Mouse (Mus musculus): ENCODE data around the gene Plcg2. TPM values are rescaled to one million over a fixed set of nuclear protein-coding genes. Genes with fewer than 3 reads are reported as not detected.

The Plcg2 gene
- polyA plus RNA-seq (2016; fragmentation: Nextera tagmentation; extraction: Ambion mirVana), result 3.5 and 3.8 TPM in 2 replicates

- peaks cover 58% of the 10 kb centered on the region for H3K27me3 ChIP-seq (ENCODE audit: low read depth, poor library complexity, severe bottlenecking)
Observed at GRCm38 (mm10) chr8:117498179-117498914, at the start of gene Plcg2. TSS of gene Plcg2 (plus strand) at chr8:117498291.

GRCm38 (mm10) chr8:117451072-117451471 lies 47.0 kb upstream of the Plcg2 start:
- WGBS, result 86% methylated on average over 9 of the region's 9 CpGs
- H3K27ac ChIP-seq (replicated peaks), result no peak overlapping the region
- H3K36me3 ChIP-seq, result peaks cover 100% of the 10 kb centered on the region
- DNase-seq (ENCODE audit: low spot score), result no peak
- H3K9me3 ChIP-seq (replicated peaks), result no peaks in the 10 kb centered on the region
- no peak overlapping the region for H3K4me3 ChIP-seq
- no peaks in the 10 kb centered on the region for H3K27me3 ChIP-seq (ENCODE audit: low read depth, poor library complexity, severe bottlenecking)
- no peaks in the 10 kb centered on the region for H3K4me1 ChIP-seq

More at GRCm38 (mm10) chr8:117498179-117498914, at the start of gene Plcg2:
- under 1% methylated on average over 62 of the region's 62 CpGs for WGBS
- Histone ChIP-seq H3K4me3 (peak within 1 kb of the TSS; percentile 75), H3K9me3 (replicated peaks) (no peaks in the 10 kb centered on the region), H3K36me3 (no peaks in the 10 kb centered on the region), H3K4me1 (peaks cover 25% of the 10 kb centered on the region), H3K27ac (replicated peaks) (peak within 1 kb of the TSS; percentile 75)
- peak; percentile 53 for DNase-seq (ENCODE audit: low spot score)

GRCm38 (mm10) chr8:117453974-117454373 lies 44.1 kb upstream of the Plcg2 start:
- H3K27me3 ChIP-seq (ENCODE audit: low read depth, poor library complexity, severe bottlenecking), result no peaks in the 10 kb centered on the region
- H3K9me3 ChIP-seq (replicated peaks), result no peaks in the 10 kb centered on the region
- H3K36me3 ChIP-seq, result peaks cover 100% of the 10 kb centered on the region
- no peak overlapping the region for H3K27ac ChIP-seq (replicated peaks)
- 92% methylated on average over 6 of the region's 6 CpGs for WGBS
- no peak overlapping the region for H3K4me3 ChIP-seq
- peaks cover 2% of the 10 kb centered on the region; the same call in 1 of the 2 replicates for H3K4me1 ChIP-seq
- DNase-seq (ENCODE audit: low spot score), result no peak

GRCm38 (mm10) chr8:117454516-117455116 lies 43.5 kb upstream of the Plcg2 start:
- WGBS, result 93% methylated on average over 14 of the region's 14 CpGs

GRCm38 (mm10) chr8:117455701-117456100 lies 42.4 kb upstream of the Plcg2 start:
- Histone ChIP-seq H3K9me3 (replicated peaks) (no peaks in the 10 kb centered on the region), H3K27ac (replicated peaks) (no peak overlapping the region), H3K4me3 (no peak overlapping the region), H3K36me3 (peaks cover 88% of the 10 kb centered on the region), H3K27me3 (ENCODE audit: low read depth, poor library complexity, severe bottlenecking) (no peaks in the 10 kb centered on the region), H3K4me1 (peaks cover 18% of the 10 kb centered on the region)
- 92% methylated on average over 6 of the region's 6 CpGs for WGBS
- no peak for DNase-seq (ENCODE audit: low spot score)

More at GRCm38 (mm10) chr8:117454516-117455116, 43.5 kb upstream of the Plcg2 start:
- no peak overlapping the region for H3K27ac ChIP-seq (replicated peaks)
- peaks cover 99% of the 10 kb centered on the region for H3K36me3 ChIP-seq
- no peak overlapping the region for H3K4me3 ChIP-seq
- DNase-seq (ENCODE audit: low spot score), result no peak
- H3K4me1 ChIP-seq, result peaks cover 9% of the 10 kb centered on the region
- no peaks in the 10 kb centered on the region for H3K27me3 ChIP-seq (ENCODE audit: low read depth, poor library complexity, severe bottlenecking)
- no peaks in the 10 kb centered on the region for H3K9me3 ChIP-seq (replicated peaks)

- DNase-seq (ENCODE audit: low spot score), result no peak
- Histone ChIP-seq H3K4me3 (no peak overlapping the region), H3K4me1 (peaks cover 18% of the 10 kb centered on the region), H3K36me3 (peaks cover 63% of the 10 kb centered on the region), H3K27ac (replicated peaks) (no peak overlapping the region), H3K27me3 (ENCODE audit: low read depth, poor library complexity, severe bottlenecking) (no peaks in the 10 kb centered on the region), H3K9me3 (replicated peaks) (no peaks in the 10 kb centered on the region)
- 68% methylated on average over 3 of the region's 5 CpGs for WGBS
Observed at GRCm38 (mm10) chr8:117458440-117458839, 39.7 kb upstream of the Plcg2 start.

GRCm38 (mm10) chr8:117462701-117463284 lies 35.3 kb upstream of the Plcg2 start:
- Histone ChIP-seq H3K27me3 (ENCODE audit: low read depth, poor library complexity, severe bottlenecking) (no peaks in the 10 kb centered on the region), H3K9me3 (replicated peaks) (no peaks in the 10 kb centered on the region), H3K36me3 (peaks cover 19% of the 10 kb centered on the region), H3K27ac (replicated peaks) (no peak overlapping the region), H3K4me3 (no peak overlapping the region), H3K4me1 (peaks cover 18% of the 10 kb centered on the region)
- DNase-seq (ENCODE audit: low spot score), result no peak
- 89% methylated on average over 11 of the region's 11 CpGs for WGBS

GRCm38 (mm10) chr8:117464525-117464924 lies 33.6 kb upstream of the Plcg2 start:
- WGBS, result 95% methylated on average over 6 of the region's 6 CpGs
- DNase-seq (ENCODE audit: low spot score), result no peak
- Histone ChIP-seq H3K9me3 (replicated peaks) (no peaks in the 10 kb centered on the region), H3K36me3 (peaks cover 2% of the 10 kb centered on the region; the same call in 1 of the 2 replicates), H3K27ac (replicated peaks) (no peak overlapping the region), H3K4me3 (no peak overlapping the region), H3K27me3 (ENCODE audit: low read depth, poor library complexity, severe bottlenecking) (no peaks in the 10 kb centered on the region), H3K4me1 (peaks cover 13% of the 10 kb centered on the region)

GRCm38 (mm10) chr8:117465250-117465649 lies 32.8 kb upstream of the Plcg2 start:
- WGBS, result 56% methylated on average over 5 of the region's 5 CpGs

GRCm38 (mm10) chr8:117467466-117467865 lies 30.6 kb upstream of the Plcg2 start:
- no peak for DNase-seq (ENCODE audit: low spot score)
- no peak overlapping the region for H3K4me3 ChIP-seq
- no peak overlapping the region for H3K27ac ChIP-seq (replicated peaks)
- H3K4me1 ChIP-seq, result peaks cover 16% of the 10 kb centered on the region
- no peaks in the 10 kb centered on the region for H3K9me3 ChIP-seq (replicated peaks)
- no peaks in the 10 kb centered on the region for H3K36me3 ChIP-seq
- no peaks in the 10 kb centered on the region for H3K27me3 ChIP-seq (ENCODE audit: low read depth, poor library complexity, severe bottlenecking)
- WGBS, result 90% methylated on average over 10 of the region's 10 CpGs

More at GRCm38 (mm10) chr8:117465250-117465649, 32.8 kb upstream of the Plcg2 start:
- no peak overlapping the region for H3K4me3 ChIP-seq
- peaks cover 13% of the 10 kb centered on the region for H3K4me1 ChIP-seq
- H3K27ac ChIP-seq (replicated peaks), result no peak overlapping the region
- H3K27me3 ChIP-seq (ENCODE audit: low read depth, poor library complexity, severe bottlenecking), result no peaks in the 10 kb centered on the region
- H3K36me3 ChIP-seq, result peaks cover 2% of the 10 kb centered on the region; the same call in 1 of the 2 replicates
- no peaks in the 10 kb centered on the region for H3K9me3 ChIP-seq (replicated peaks)
- DNase-seq (ENCODE audit: low spot score), result peak; percentile 50

GRCm38 (mm10) chr8:117469431-117470341 lies 28.4 kb upstream of the Plcg2 start:
- no peaks in the 10 kb centered on the region for H3K36me3 ChIP-seq
- DNase-seq (ENCODE audit: low spot score), result no peak
- no peaks in the 10 kb centered on the region for H3K9me3 ChIP-seq (replicated peaks)
- no peaks in the 10 kb centered on the region for H3K27me3 ChIP-seq (ENCODE audit: low read depth, poor library complexity, severe bottlenecking)
- H3K27ac ChIP-seq (replicated peaks), result peak overlapping the region; percentile 82
- H3K4me1 ChIP-seq, result peaks cover 16% of the 10 kb centered on the region
- 34% methylated on average over 16 of the region's 16 CpGs for WGBS
- H3K4me3 ChIP-seq, result peak overlapping the region; percentile 48

GRCm38 (mm10) chr8:117470342-117470781 lies 27.7 kb upstream of the Plcg2 start:
- Histone ChIP-seq H3K36me3 (no peaks in the 10 kb centered on the region), H3K4me1 (peaks cover 16% of the 10 kb centered on the region), H3K27me3 (ENCODE audit: low read depth, poor library complexity, severe bottlenecking) (no peaks in the 10 kb centered on the region), H3K9me3 (replicated peaks) (no peaks in the 10 kb centered on the region), H3K4me3 (peak overlapping the region; percentile 48), H3K27ac (replicated peaks) (peak overlapping the region; percentile 82)
- peak; percentile 89 for DNase-seq (ENCODE audit: low spot score)
- WGBS, result under 1% methylated on average over 14 of the region's 14 CpGs
